Mouse (Mus musculus) limb, embryonic 14.5 days (tissue): ENCODE data around the gene Fgfr1op. TPM values are rescaled to one million over a fixed set of nuclear protein-coding genes. Genes with fewer than 3 reads are reported as not detected.

Experiments
- ATAC-seq: fragments of 200-750 bp; cut with Nextera tagmentation; 2 replicates; pipeline ENCODE4 v1.8.0; 2017; ENCODE audit warnings: low read depth, moderate number of reproducible peaks, moderate TSS enrichment; ENCODE audit not compliant: low FRiP score
- DNase-seq: peaks from one replicate; pipeline ENCODE4 v3.0.0-alpha.2; 2015; ENCODE audit warnings: low spot score
- H3K27ac ChIP-seq: fragments of 300-500 bp; sonication (generic); replicated peaks from 2 replicates; pipeline ENCODE4 v1.5.1; 2014; ENCODE audit warnings: low read depth, mild to moderate bottlenecking, low read length, moderate library complexity, mixed read lengths
- H3K27me3 ChIP-seq: fragments of 300-500 bp; sonication (generic); 2 replicates; pipeline ENCODE4 v1.6.1; 2014; ENCODE audit warnings: low read length, mixed read lengths; ENCODE audit not compliant: control insufficient read depth, insufficient read depth
- H3K36me3 ChIP-seq: fragments of 300-500 bp; sonication (generic); 2 replicates; pipeline ENCODE4 v1.6.1; 2014; ENCODE audit warnings: mild to moderate bottlenecking, low read length, moderate library complexity, mixed read lengths; ENCODE audit not compliant: control insufficient read depth, insufficient read depth
- H3K4me1 ChIP-seq: fragments of 300-500 bp; sonication (generic); 2 replicates; pipeline ENCODE4 v1.6.1; 2014; ENCODE audit warnings: antibody characterized with exemption, low read length, mixed read lengths; ENCODE audit not compliant: control insufficient read depth, insufficient read depth
- H3K4me2 ChIP-seq: fragments of 300-500 bp; sonication (generic); replicated peaks from 2 replicates; pipeline ENCODE4 v1.6.1; 2014; ENCODE audit warnings: low read depth, mild to moderate bottlenecking, low read length, moderate library complexity; ENCODE audit not compliant: severe bottlenecking
- H3K4me3 ChIP-seq: fragments of 300-500 bp; sonication (generic); replicated peaks from 2 replicates; pipeline ENCODE4 v1.5.1; 2014; ENCODE audit warnings: low read length
- H3K9ac ChIP-seq: fragments of 300-500 bp; sonication (generic); 2 replicates; pipeline ENCODE4 v1.6.1; 2014; ENCODE audit warnings: mild to moderate bottlenecking, low read depth, low read length, moderate library complexity; ENCODE audit not compliant: severe bottlenecking
- H3K9me3 ChIP-seq: fragments of 300-500 bp; sonication (generic); 2 replicates; pipeline ENCODE4 v1.6.1; 2016; ENCODE audit warnings: low read length; ENCODE audit not compliant: control insufficient read depth
- POLR2A ChIP-seq: fragments of 200-500 bp; IDR thresholded peaks from 2 replicates; pipeline ENCODE4 v1.8.0; 2012; ENCODE audit warnings: inconsistent platforms, mild to moderate bottlenecking, moderate library complexity, borderline replicate concordance; ENCODE audit not compliant: insufficient read depth, insufficient read length; ENCODE audit errors: extremely low read depth
- WGBS: fragments of 180-500 bp; shearing (Covaris S2); extraction: QIAGEN DNeasy Blood & Tissue Kit; methylation state at CpG from one replicate; pipeline ENCODE4 v1.1.7; 2014; 5-methylcytosine and 5-hydroxymethylcytosine counted together
- polyA plus RNA-seq, 2 experiments: library from polyadenylated mRNA; depleted of rRNA in 1 of 2; stranded (reverse) in 1 of 2; unstranded in 1 of 2; fragments of >200 nt; fragmentation: Nextera tagmentation in 1 of 2; extraction: Ambion mirVana in 1 of 2; gene quantifications; 2 replicates each; pipeline versions ENCODE4 v1.2.1 to v1.2.3; 2012 to 2014

Fgfr1op gene
- polyA plus RNA-seq, 2 experiments: 16.4 to 30.7 TPM

DNA sequence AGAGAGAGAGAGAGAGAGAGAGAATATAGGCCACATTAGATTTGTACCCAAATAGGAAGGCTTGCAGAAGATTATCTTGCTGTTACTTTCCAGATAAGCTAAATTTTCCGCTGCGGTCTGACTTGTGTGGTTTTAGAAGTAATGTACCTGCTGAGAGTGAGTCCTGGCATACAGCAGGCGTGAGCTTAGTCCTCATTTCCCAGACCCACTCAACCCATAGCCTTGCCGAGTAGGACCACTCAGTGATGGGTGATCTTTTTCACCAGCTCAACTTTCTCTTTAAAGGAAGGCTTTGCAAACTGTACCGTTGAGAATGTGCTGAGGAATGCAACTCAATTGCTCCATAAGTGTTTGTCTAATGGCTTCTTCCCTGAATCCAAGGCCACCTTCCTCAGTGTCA is 41.4 kb downstream of the Fgfr1op start:
- no peak for TF ChIP-seq POLR2A
- 82% methylated on average over 5 of the region's 5 CpGs for WGBS
- Histone ChIP-seq H3K4me3 (no peak overlapping the region), H3K9ac (no peak overlapping the region), H3K27ac (no peak overlapping the region), H3K36me3 (no peaks in the 10 kb centered on the region), H3K27me3 (no peaks in the 10 kb centered on the region), H3K4me1 (no peaks in the 10 kb centered on the region), H3K4me2 (no peak overlapping the region), H3K9me3 (no peaks in the 10 kb centered on the region)
- no peak for DNase-seq
- ATAC-seq: no peak

DNA sequence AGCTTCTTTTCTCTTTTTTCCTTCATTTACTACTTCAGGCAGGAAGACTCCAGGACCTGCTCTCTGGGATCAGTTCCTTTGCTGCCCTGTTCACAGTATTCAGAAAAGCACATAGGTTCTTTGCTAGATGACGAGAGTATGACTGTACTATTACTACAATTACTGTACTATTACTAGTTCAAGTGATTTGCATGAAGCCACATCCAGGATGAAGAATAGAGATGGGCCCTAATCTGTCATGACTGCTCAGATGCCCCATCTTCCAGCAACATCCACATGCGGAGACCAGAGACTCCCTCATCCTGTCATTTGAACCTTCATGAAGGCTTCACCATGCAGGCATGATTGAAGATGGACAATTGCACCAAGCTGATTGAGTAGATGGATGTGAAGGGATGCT is 44.4 kb downstream of the Fgfr1op start:
- TF ChIP-seq POLR2A: no peak
- H3K27ac ChIP-seq: no peak overlapping the region
- H3K4me3 ChIP-seq: no peak overlapping the region
- ATAC-seq (no peak), DNase-seq (no peak)
- no peaks in the 10 kb centered on the region for H3K36me3 ChIP-seq
- H3K9ac ChIP-seq: no peak overlapping the region
- no peak overlapping the region for H3K4me2 ChIP-seq
- WGBS: 84% methylated on average over 2 of the region's 2 CpGs
- no peaks in the 10 kb centered on the region for H3K9me3 ChIP-seq
- H3K4me1 ChIP-seq: no peaks in the 10 kb centered on the region
- no peaks in the 10 kb centered on the region for H3K27me3 ChIP-seq

DNA sequence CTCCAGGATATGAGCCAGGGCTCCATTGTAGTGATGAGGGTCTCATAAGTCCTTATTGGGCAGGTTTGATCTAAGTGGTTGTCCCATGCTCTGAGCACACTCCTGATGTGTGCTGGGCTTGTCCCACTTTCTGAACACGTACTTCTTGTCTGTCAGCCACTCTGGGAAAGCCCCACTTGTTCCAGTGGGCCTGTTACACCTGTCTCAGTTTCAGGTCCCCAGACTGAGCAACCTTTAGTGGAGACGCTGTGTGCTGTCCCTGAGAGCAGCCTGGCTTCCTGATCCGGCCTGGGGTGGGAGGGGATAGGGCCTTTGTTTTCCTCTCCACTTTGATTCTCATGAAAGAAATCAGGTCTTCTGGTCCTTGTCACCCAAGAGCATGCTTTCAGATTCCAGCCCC is 44.9 kb downstream of the Fgfr1op start:
- ATAC-seq (no peak), DNase-seq (no peak)
- Histone ChIP-seq H3K9ac (no peak overlapping the region), H3K4me2 (no peak overlapping the region), H3K4me1 (no peaks in the 10 kb centered on the region), H3K27ac (no peak overlapping the region), H3K27me3 (no peaks in the 10 kb centered on the region), H3K9me3 (no peaks in the 10 kb centered on the region), H3K36me3 (no peaks in the 10 kb centered on the region), H3K4me3 (no peak overlapping the region)
- TF ChIP-seq POLR2A: no peak
- 65% methylated on average over 3 of the region's 3 CpGs for WGBS

DNA sequence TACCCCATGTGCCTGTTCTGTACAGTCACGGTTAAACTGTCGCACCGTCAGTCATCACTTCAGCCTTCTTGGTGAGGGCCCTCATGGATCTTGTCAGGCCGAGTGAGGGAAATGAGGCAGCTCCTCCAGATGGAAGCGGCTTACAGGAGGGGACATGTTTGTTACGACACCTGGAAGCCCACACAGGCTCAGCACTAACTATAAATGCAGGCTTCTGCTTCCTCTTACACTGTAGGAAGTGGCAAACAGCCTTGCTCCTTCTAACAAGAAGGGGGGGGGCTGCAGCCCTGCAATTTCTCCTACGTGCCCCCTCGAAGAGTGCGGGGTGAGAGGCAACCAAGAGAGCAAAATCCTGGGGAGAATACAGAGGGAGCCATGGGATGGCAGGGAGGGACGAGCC is 45.4 kb downstream of the Fgfr1op start:
- Histone ChIP-seq H3K27ac (no peak overlapping the region), H3K4me2 (no peak overlapping the region), H3K4me1 (no peaks in the 10 kb centered on the region), H3K36me3 (no peaks in the 10 kb centered on the region), H3K9me3 (no peaks in the 10 kb centered on the region), H3K4me3 (no peak overlapping the region), H3K27me3 (no peaks in the 10 kb centered on the region), H3K9ac (no peak overlapping the region)
- no peak for TF ChIP-seq POLR2A
- 68% methylated on average over 10 of the region's 10 CpGs for WGBS
- no peak for ATAC-seq
- DNase-seq: no peak

DNA sequence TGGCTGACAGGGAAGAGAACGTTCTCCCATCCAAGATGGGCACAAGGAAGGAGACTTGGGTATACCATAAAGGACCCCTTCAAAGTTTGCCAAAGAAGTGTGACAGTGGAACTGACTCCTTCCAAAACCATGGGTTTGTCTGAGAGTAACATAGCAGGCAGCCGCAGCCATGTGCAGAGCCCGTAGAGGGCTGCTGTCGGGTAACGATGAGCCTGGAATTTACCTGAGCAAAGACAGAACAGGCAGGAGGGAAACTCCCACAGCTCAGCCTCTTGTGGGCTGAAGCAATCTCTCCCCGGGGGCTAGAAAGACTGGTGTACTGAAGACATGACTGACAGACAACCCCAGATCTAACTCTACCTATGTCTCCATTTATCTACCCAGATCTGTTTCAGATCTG is 46.1 kb downstream of the Fgfr1op start:
- no peak overlapping the region for H3K9ac ChIP-seq
- no peaks in the 10 kb centered on the region for H3K4me1 ChIP-seq
- no peak overlapping the region for H3K27ac ChIP-seq
- H3K36me3 ChIP-seq: no peaks in the 10 kb centered on the region
- H3K4me2 ChIP-seq: no peak overlapping the region
- no peak for TF ChIP-seq POLR2A
- H3K27me3 ChIP-seq: no peaks in the 10 kb centered on the region
- ATAC-seq: no peak
- DNase-seq: no peak
- H3K9me3 ChIP-seq: no peaks in the 10 kb centered on the region
- no peak overlapping the region for H3K4me3 ChIP-seq
- 77% methylated on average over 6 of the region's 6 CpGs for WGBS

DNA sequence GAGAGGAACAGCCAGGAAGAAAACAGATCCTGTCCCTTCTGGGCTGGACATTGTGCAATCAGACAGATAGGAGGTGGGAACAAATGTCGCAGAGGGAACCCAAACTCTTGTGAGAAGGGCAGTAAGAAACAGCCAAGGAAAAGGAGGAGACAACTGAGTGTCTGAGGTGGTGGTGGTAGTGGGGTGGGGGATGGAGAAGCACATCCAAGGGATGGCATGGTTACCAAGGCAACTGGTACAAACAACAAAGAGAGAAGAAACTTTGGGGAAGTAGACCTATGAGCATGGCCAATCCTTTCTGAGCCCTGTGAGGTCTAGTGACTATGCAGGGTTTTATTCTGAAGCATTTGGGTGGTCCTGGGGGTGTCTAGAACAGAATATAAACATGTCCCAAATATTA is 49.1 kb downstream of the Fgfr1op start:
- Histone ChIP-seq H3K27ac (no peak overlapping the region), H3K9me3 (no peaks in the 10 kb centered on the region)
- ATAC-seq: no peak

More for the DNA sequence above, 49.1 kb downstream of the Fgfr1op start:
- H3K9ac ChIP-seq: no peak overlapping the region
- no peak overlapping the region for H3K4me3 ChIP-seq
- H3K36me3 ChIP-seq: no peaks in the 10 kb centered on the region
- no peaks in the 10 kb centered on the region for H3K27me3 ChIP-seq
- no peak for DNase-seq
- 93% methylated on average over 1 of the region's 1 CpGs for WGBS
- no peaks in the 10 kb centered on the region for H3K4me1 ChIP-seq
- TF ChIP-seq POLR2A: no peak
- no peak overlapping the region for H3K4me2 ChIP-seq
